Mouse (Mus musculus) hindbrain, embryonic 12.5 days (tissue): ENCODE measurements around the gene Agrn. TPM values are rescaled to one million over a fixed set of nuclear protein-coding genes. Genes with fewer than 3 reads are reported as not detected.
"Not testable (repeated sequence)": the region's sequence is repeated elsewhere in the genome, so short reads cannot be mapped to it uniquely, and the experiment has no call there.

Experiments used
- ATAC-seq: fragments of 200-750 bp; cut with Nextera tagmentation; 2 replicates; pipeline ENCODE4 v1.8.0; 2017; ENCODE audit warnings: moderate TSS enrichment; ENCODE audit not compliant: low FRiP score
- H3K27ac ChIP-seq: fragments of 300-500 bp; sonication (generic); 2 replicates; pipeline ENCODE4 v1.5.1; 2016; ENCODE audit warnings: mild to moderate bottlenecking
- H3K27me3 ChIP-seq: fragments of 300-500 bp; sonication (generic); 2 replicates; pipeline ENCODE4 v1.6.1; 2016; ENCODE audit warnings: mild to moderate bottlenecking
- H3K36me3 ChIP-seq: fragments of 300-500 bp; sonication (generic); 2 replicates; pipeline ENCODE4 v1.6.1; 2016; ENCODE audit warnings: mild to moderate bottlenecking
- H3K4me1 ChIP-seq: fragments of 300-500 bp; sonication (generic); 2 replicates; pipeline ENCODE4 v1.6.1; 2016
- H3K4me2 ChIP-seq: fragments of 300-500 bp; sonication (generic); replicated peaks from 2 replicates; pipeline ENCODE4 v1.6.1; 2016; ENCODE audit warnings: mild to moderate bottlenecking
- H3K4me3 ChIP-seq: fragments of 300-500 bp; sonication (generic); 2 replicates; pipeline ENCODE4 v1.5.1; 2016; ENCODE audit warnings: mild to moderate bottlenecking
- H3K9ac ChIP-seq: fragments of 300-500 bp; sonication (generic); 2 replicates; pipeline ENCODE4 v1.6.1; 2016; ENCODE audit warnings: mild to moderate bottlenecking, moderate library complexity
- H3K9me3 ChIP-seq: fragments of 300-500 bp; sonication (generic); replicated peaks from 2 replicates; pipeline ENCODE4 v1.6.1; 2016; ENCODE audit warnings: mild to moderate bottlenecking
- WGBS: fragments of 180-500 bp; shearing (Covaris S2); methylation state at CpG from one replicate; pipeline ENCODE4 v1.1.7; 2016; 5-methylcytosine and 5-hydroxymethylcytosine counted together
- polyA plus RNA-seq: library from polyadenylated mRNA; unstranded; fragments of >200 nt; fragmentation: Nextera tagmentation; extraction: Ambion mirVana; gene quantifications from 2 replicates; pipeline ENCODE4 v1.2.1, GENCODE M21; 2016

The Agrn gene
- polyA plus RNA-seq, 1 experiment from 2014 or later, result 178 TPM

DNA sequence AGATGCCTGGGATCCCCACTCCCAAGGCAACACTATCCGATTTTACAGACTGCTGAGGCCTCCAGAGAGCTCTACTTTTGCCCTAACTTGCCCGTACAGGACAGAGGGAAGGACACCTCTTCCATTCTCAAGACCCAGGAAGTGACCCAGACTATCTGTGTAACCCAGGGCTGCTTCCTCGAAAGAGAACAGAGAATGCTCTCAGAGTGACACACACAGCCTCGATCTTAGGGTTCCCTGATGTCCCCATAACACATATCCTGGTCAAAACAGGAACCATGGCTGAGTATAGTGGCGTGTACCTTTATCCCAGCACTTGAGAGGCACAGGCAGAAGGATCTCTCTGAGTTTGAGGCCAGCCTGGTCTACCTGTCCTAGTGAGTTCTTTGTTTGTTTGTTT lies 13.5 kb downstream of the Agrn start:
- H3K9me3 ChIP-seq, result no peaks in the 10 kb centered on the region
- WGBS, result 83% methylated on average over 5 of the region's 5 CpGs
- peaks cover 74% of the 10 kb centered on the region for H3K4me1 ChIP-seq
- H3K36me3 ChIP-seq, result peaks cover 46% of the 10 kb centered on the region
- peak overlapping the region; percentile 74 for H3K4me2 ChIP-seq
- H3K9ac ChIP-seq, result peak overlapping the region; percentile 55
- no peak for ATAC-seq
- peak overlapping the region; percentile 46 for H3K4me3 ChIP-seq
- H3K27ac ChIP-seq, result no peak overlapping the region
- H3K27me3 ChIP-seq, result no peaks in the 10 kb centered on the region

DNA sequence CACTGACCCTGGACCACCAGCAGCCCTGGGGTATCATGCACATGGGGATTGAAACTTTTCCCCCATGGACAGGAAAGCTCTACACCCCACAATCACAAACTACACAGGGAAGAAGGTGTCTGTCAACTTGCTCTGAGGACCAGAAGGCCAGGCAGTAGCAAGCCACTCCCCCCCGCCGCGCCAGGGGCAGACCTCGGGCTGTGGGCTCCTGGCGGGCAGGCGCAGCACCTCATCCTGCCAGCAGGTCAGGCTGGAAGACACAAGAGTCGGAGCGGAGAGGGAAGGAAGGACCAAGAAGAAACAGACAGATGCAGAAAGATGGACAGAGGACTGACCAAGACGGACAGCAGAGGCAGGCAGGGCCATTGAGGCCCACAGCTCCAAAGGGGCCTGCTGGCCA lies 19.7 kb downstream of the Agrn start:
- no peaks in the 10 kb centered on the region for H3K27me3 ChIP-seq
- H3K4me1 ChIP-seq, result peaks cover 16% of the 10 kb centered on the region
- no peaks in the 10 kb centered on the region for H3K9me3 ChIP-seq
- no peak overlapping the region for H3K9ac ChIP-seq
- no peak overlapping the region for H3K4me2 ChIP-seq
- 93% methylated on average over 9 of the region's 9 CpGs for WGBS
- no peak overlapping the region for H3K27ac ChIP-seq
- no peak overlapping the region for H3K4me3 ChIP-seq
- H3K36me3 ChIP-seq, result peaks cover 90% of the 10 kb centered on the region
- ATAC-seq, result no peak

DNA sequence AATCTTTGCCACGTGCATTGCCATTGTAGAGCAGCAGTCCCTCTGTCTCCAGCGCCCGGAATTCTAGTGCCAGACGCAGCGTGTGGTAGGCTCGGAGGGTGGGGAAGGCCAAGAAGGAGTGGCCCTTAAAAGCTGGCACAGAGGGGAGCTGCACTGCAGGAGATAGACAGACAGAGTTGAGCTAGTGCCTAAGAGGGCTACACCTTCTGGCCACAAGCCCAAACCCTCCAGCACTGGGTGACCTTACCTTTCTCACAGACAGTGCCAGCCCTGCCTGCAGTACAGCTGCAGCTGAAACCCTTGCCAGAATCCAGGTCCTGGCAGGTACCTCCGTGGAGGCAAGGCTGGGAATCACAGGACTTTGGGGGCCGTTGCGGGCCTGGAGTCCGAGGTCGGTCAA lies 25.5 kb downstream of the Agrn start:
- Histone ChIP-seq H3K36me3 (peaks cover 100% of the 10 kb centered on the region), H3K27ac (no peak overlapping the region), H3K9ac (no peak overlapping the region), H3K9me3 (no peaks in the 10 kb centered on the region), H3K4me1 (no peaks in the 10 kb centered on the region), H3K4me2 (no peak overlapping the region), H3K4me3 (no peak overlapping the region), H3K27me3 (no peaks in the 10 kb centered on the region)
- ATAC-seq, result no peak
- 96% methylated on average over 11 of the region's 11 CpGs for WGBS

DNA sequence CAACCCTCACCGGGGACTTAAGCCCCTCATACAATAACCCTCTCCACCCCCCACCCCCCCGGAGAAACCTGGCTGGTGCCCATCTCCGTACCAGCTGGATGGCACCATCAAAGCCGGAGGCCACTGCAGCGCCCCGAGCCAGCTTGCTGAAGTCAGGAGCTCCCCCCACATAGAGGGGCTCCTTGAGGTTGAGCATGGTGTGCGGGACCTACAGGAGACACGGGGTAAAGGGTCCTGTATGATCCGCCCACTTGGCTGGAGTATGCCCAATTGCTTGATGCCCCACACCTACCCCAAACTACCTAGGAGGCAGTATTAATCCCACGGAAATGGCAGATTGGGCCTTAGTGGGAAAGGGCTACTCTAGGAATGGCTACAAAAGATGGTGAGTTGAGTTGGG lies 28.2 kb downstream of the Agrn start:
- no peak overlapping the region for H3K27ac ChIP-seq
- ATAC-seq, result no peak

DNA sequence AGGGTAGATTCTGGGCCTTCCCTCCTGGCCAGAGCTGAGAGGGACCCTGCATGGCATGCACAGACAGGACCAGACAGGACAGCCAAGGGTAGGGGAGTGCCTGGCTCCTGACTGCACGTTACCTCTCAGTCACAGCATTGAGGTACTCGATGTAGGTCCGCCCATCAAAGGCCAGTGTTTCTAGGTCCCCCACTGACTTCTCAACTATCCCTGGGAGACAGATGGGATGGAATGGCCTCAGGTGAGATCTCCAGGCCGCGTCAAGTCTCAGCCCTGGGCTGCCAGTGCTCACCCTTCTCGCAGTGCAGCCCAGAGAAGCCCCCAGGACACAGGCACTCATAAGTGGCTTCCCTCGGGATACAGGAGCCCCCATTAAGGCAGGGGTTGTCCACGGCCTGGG lies 28.7 kb downstream of the Agrn start:
- Histone ChIP-seq H3K36me3 (peaks cover 100% of the 10 kb centered on the region), H3K4me3 (no peak overlapping the region), H3K27me3 (no peaks in the 10 kb centered on the region), H3K4me1 (no peaks in the 10 kb centered on the region), H3K4me2 (no peak overlapping the region), H3K27ac (no peak overlapping the region), H3K9me3 (no peaks in the 10 kb centered on the region; the same call in 1 of the 2 replicates), H3K9ac (no peak overlapping the region)
- ATAC-seq, result no peak
- 91% methylated on average over 8 of the region's 8 CpGs for WGBS

More for the DNA sequence above, 28.2 kb downstream of the Agrn start:
- Histone ChIP-seq H3K4me1 (no peaks in the 10 kb centered on the region), H3K4me3 (no peak overlapping the region), H3K9ac (no peak overlapping the region), H3K36me3 (peaks cover 100% of the 10 kb centered on the region), H3K27me3 (no peaks in the 10 kb centered on the region), H3K9me3 (no peaks in the 10 kb centered on the region), H3K4me2 (no peak overlapping the region)
- 98% methylated on average over 10 of the region's 10 CpGs for WGBS

DNA sequence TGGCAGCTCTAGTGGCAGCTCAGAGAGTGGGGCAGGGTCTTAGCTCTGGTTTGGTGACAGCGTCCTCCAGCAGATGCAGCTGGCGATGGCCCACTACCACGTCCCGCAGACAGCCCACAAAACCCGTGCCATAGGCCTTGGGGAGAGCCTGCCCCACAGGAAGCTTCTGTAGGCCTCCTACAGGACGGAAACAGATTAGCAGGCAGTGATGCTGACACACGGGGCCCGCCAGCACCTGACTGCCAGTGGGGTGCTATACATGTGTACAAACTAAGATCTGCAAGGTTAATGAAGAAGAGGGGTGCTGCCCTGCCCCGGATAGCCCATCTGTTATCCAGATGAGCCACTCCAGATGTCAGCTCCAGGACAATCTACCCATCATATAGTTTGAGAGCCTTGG lies 30.8 kb downstream of the Agrn start:
- Histone ChIP-seq H3K27me3 (no peaks in the 10 kb centered on the region), H3K27ac (no peak overlapping the region), H3K9me3 (peaks cover 8% of the 10 kb centered on the region), H3K4me3 (no peak overlapping the region), H3K36me3 (peaks cover 98% of the 10 kb centered on the region), H3K4me2 (no peak overlapping the region), H3K4me1 (no peaks in the 10 kb centered on the region), H3K9ac (no peak overlapping the region)
- WGBS, result 90% methylated on average over 9 of the region's 9 CpGs
- ATAC-seq, result no peak

DNA sequence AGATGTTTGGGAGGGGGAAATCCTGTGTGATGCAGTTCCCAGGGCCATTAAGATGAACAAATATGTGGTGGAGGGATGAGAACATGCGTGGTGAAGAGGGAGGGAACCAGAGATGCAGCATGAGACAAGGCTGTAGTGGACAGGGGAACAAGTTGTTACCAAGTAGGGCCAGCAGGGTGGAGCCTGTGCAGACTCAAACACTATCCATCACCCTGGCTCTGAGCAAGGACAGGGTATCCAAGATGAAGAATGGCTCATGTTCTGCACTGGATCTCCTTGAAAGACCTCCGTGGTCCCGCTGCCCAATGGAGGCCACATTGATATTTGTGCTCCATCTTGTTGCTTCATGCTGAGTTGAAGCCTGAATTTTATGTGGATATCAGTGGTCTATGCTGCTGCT lies 42.5 kb downstream of the Agrn start:
- ATAC-seq, result no peak
- no peaks in the 10 kb centered on the region for H3K4me1 ChIP-seq
- H3K4me3 ChIP-seq, result no peak overlapping the region
- H3K9me3 ChIP-seq, result peaks cover 16% of the 10 kb centered on the region
- no peaks in the 10 kb centered on the region for H3K36me3 ChIP-seq
- H3K9ac ChIP-seq, result no peak overlapping the region
- WGBS, result 91% methylated on average over 3 of the region's 3 CpGs
- H3K27ac ChIP-seq, result no peak overlapping the region
- no peak overlapping the region for H3K4me2 ChIP-seq
- H3K27me3 ChIP-seq, result no peaks in the 10 kb centered on the region

DNA sequence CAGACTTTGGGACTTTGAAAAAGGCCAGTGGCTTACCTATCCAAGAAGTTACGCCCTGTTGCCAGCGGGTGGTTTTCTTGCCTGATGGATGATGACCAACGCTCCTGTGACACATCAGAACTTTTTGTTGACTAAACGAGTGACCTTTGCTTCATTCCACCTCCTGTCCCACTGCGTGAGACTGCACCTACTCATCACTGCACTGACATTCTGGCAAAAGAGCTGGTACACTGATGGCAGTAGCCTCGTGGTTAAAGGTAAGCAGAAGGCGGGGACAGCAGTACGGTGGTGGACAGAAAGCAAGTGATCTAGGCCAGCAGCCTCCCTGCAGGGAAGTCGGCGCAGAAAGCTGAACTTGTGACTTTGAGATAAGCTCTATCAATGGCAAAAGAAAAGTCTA lies 46.4 kb downstream of the Agrn start:
- ATAC-seq, H3K27ac ChIP-seq, H3K4me1 ChIP-seq, H3K9me3 ChIP-seq, H3K4me3 ChIP-seq, H3K9ac ChIP-seq, H3K27me3 ChIP-seq, H3K4me2 ChIP-seq, H3K36me3 ChIP-seq: not testable (repeated sequence)
- 88% methylated on average over 10 of the region's 10 CpGs for WGBS

DNA sequence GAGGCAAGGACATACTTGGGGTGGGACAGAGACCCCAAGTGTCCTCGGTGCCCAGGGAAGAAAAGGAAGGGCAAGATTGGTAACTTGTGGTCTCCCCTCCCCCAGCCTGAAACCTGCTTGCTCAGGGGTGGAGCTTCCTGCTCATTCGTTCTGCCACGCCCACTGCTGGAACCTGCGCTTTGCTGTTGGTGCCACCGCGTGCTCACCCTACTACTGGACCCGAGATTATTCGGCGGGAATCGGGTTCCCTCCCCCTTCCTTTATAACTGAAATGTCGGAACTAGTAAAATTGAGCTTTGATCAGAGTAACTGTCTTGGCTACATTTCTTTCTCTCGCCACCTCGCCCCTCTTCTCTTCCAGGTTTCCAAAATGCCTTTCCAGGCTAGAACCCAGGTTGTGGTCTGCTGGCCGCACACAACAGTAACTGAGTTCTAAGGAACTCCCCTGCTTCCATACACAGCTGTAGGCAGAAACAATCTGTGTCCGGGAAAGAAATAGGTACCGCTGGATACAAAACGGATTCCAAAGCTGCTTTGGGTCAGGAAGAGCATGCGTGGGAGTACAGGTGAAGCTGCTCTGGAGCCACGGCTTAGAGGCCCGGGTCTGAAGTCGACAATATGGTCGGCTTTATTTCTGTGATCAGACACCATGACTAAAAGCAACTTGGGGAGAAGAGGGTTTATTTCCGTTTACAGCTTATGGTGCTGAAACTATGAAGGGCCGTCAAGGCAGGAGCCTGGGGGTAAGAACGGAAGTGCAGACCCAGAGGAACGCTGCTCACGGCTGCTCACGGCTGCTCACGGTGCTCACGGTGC lies 60.8 kb downstream of the Agrn start:
- Histone ChIP-seq H3K4me2 (no peak overlapping the region), H3K4me1 (0 out of 2 replicates have a peak, but pooled peaks cover 2% of the 10 kb centered on the region), H3K9me3 (0 out of 2 replicates have a peak, but pooled peaks cover 5% of the 10 kb centered on the region), H3K36me3 (no peaks in the 10 kb centered on the region), H3K9ac (no peak overlapping the region), H3K27ac (no peak overlapping the region), H3K4me3 (no peak overlapping the region), H3K27me3 (no peaks in the 10 kb centered on the region)
- no peak for ATAC-seq
- WGBS, result 94% methylated on average over 30 of the region's 30 CpGs

DNA sequence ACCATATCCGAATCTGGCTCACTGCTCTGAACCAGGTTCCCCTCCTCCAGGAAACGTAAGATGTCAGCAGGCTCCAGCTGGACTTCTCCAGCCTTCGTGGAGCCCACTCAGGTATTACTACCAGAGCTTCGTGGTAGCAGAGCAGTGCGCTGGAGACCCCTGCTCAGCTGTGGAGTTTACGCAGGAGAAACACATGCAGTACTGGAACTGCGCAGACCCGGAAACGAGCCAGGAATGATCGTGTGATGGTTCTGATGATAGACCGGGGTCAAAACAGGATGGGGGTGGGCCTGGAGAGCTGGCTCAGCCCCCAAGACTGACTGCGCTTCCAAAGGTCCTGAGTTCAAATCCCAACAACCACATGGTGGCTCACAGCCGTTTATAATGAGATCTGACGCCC lies 61.5 kb downstream of the Agrn start:
- Histone ChIP-seq H3K9ac (no peak overlapping the region), H3K4me2 (no peak overlapping the region), H3K36me3 (no peaks in the 10 kb centered on the region), H3K27me3 (no peaks in the 10 kb centered on the region), H3K4me3 (no peak overlapping the region), H3K9me3 (0 out of 2 replicates have a peak, but pooled peaks cover 5% of the 10 kb centered on the region), H3K27ac (no peak overlapping the region), H3K4me1 (0 out of 2 replicates have a peak, but pooled peaks cover 2% of the 10 kb centered on the region)
- WGBS, result 94% methylated on average over 14 of the region's 14 CpGs
- no peak for ATAC-seq

DNA sequence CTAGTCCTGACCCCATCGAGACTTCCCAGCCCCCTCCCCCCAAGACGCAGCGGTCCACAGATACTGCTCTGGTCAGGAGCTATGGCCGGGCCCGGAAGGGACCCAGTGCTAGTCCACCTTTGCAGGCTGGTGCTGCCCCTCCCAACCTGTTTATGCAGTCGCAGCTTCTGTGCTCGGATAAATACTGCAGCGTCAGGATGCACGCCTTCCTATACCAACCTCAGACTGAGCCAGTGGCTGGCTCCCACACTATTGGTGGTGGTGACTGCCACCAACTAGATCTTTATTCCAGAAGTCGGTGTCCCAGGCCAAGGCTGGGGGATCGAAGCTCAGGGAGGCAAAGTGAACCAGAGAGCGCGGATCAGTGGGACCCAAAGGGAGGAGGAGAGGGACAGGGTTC lies 62.2 kb downstream of the Agrn start:
- no peak overlapping the region for H3K4me2 ChIP-seq
- H3K4me3 ChIP-seq, result no peak overlapping the region
- 91% methylated on average over 13 of the region's 13 CpGs for WGBS
- H3K9ac ChIP-seq, result no peak overlapping the region
- H3K27ac ChIP-seq, result no peak overlapping the region
- no peak for ATAC-seq
- H3K27me3 ChIP-seq, result no peaks in the 10 kb centered on the region
- 0 out of 2 replicates have a peak, but pooled peaks cover 5% of the 10 kb centered on the region for H3K9me3 ChIP-seq
- H3K36me3 ChIP-seq, result no peaks in the 10 kb centered on the region
- H3K4me1 ChIP-seq, result 0 out of 2 replicates have a peak, but pooled peaks cover 2% of the 10 kb centered on the region

DNA sequence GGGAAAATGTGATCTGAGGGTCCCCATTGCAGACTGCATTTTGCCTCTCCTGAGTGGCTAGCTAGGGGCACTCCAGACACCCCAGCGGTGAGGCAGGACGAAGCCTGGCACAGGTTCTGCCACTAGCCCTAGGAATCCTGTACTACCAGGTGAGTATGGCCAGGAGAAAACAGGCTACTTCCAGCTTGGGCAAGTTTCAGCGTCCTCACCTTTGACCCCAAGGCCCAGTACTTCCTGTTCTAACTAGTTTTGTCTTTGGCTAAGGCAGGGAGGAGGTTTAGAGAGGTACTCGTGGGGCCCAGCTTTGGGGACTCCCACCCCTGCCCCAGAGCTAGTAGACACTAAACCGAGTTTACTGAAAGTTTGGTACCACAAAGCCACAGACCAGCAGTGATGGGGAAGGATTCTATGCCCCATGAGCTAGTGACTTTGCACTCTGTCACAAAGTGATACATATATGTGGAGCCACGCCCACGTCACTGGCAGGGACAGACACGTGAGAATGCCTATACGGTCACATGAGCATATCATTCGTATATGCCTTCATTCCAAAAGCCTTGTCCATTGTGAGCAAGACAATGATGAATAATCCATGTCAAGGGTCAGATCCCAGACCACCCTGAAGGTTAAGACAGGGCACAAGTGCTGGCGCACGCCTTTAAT lies 63.2 kb downstream of the Agrn start:
- H3K27me3 ChIP-seq, result no peaks in the 10 kb centered on the region
- no peak overlapping the region for H3K4me3 ChIP-seq
- no peak overlapping the region for H3K4me2 ChIP-seq
- no peaks in the 10 kb centered on the region for H3K36me3 ChIP-seq
- no peak for ATAC-seq
- H3K27ac ChIP-seq, result no peak overlapping the region
- no peak overlapping the region for H3K9ac ChIP-seq
- 0 out of 2 replicates have a peak, but pooled peaks cover 2% of the 10 kb centered on the region for H3K4me1 ChIP-seq
- 0 out of 2 replicates have a peak, but pooled peaks cover 5% of the 10 kb centered on the region for H3K9me3 ChIP-seq
- 71% methylated on average over 12 of the region's 12 CpGs for WGBS
